Mouse (Mus musculus) embryonic fibroblast, embryonic 13.5 days (primary cell): ENCODE measurements around the gene Pan3.

Source experiments
- CTCF ChIP-seq: IDR thresholded peaks from 2 replicates; pipeline ENCODE4 v1.5.1; 2011; ENCODE audit warnings: mild to moderate bottlenecking, control low read depth, low read length, moderate library complexity, borderline replicate concordance; ENCODE audit not compliant: insufficient read depth
- POLR2A ChIP-seq: IDR thresholded peaks from 2 replicates; pipeline ENCODE4 v1.6.1; 2011; ENCODE audit warnings: low read depth, mild to moderate bottlenecking, control low read depth, low read length, moderate library complexity

DNA sequence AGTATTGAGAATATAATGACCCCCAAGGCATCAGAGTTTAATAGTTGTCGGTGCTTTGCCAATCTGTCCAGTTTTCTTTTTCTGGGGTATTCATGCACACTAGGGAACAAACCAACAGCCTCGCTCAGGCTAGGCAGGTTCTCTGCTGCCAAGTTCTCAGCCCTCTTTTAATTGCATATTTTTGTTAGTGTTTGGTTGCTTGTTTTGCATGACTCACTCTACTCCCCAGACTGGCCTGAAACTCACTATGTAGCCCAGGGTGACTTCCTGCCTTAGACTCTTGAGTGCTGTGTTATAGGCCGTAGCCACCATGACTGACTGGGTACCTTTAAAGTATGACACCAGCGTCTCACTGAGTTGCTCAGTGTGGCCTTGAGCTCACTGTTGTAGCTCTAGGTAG, 19.0 kb downstream of the Pan3 start:
- TF ChIP-seq CTCF (no peak), POLR2A (no peak)
